Mouse (Mus musculus): ENCODE measurements around the gene Casp9. TPM values are rescaled to one million over a fixed set of nuclear protein-coding genes. Genes with fewer than 3 reads are reported as not detected.

Gene Casp9
- polyA plus RNA-seq (2015; fragmentation: Nextera tagmentation; extraction: Ambion mirVana): 13.2 and 14.3 TPM in 2 replicates

DNA sequence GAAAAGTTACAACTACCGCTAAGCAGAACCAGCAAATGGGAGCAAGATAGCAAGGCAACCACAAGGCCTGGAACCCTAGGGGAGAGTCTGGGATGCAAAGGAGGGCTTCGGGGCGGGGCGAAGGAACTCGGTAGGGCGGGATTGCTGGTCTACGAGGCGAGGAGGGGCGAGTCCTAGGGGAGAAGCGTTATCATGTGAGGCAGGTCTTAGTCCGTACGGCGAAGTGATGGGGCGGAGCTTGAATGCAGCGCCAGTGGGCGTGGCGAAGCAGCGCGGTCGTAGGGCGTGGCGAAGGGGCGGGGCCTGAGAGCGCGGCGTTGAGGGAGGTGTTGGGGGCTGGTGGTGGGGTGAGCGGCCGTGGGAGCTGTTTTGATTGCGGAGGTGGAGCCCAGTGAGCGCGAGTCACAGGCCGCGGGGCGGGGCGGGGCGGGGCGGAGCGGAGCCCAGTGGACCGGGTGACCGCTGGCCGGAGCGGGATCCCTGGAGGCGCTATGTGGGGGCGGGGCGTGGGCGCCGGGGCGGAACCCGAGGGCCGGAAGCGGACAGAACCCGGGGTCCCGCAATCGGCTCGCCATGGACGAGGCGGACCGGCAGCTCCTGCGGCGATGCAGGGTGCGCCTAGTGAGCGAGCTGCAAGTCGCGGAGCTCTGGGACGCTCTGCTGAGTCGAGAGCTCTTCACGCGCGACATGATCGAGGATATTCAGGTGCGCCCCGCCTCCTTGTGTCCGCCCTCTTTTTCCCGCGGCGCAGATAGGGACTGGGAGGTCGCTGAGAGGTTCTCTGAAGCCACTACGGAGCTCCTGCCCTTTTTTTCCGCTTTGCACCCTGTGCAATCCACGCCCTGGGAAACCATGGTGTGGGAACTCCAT is at the start of gene Casp9:
Gene Casp9 (plus strand): TSS at position 331 of the 870 bp plus-strand sequence.

DNA sequence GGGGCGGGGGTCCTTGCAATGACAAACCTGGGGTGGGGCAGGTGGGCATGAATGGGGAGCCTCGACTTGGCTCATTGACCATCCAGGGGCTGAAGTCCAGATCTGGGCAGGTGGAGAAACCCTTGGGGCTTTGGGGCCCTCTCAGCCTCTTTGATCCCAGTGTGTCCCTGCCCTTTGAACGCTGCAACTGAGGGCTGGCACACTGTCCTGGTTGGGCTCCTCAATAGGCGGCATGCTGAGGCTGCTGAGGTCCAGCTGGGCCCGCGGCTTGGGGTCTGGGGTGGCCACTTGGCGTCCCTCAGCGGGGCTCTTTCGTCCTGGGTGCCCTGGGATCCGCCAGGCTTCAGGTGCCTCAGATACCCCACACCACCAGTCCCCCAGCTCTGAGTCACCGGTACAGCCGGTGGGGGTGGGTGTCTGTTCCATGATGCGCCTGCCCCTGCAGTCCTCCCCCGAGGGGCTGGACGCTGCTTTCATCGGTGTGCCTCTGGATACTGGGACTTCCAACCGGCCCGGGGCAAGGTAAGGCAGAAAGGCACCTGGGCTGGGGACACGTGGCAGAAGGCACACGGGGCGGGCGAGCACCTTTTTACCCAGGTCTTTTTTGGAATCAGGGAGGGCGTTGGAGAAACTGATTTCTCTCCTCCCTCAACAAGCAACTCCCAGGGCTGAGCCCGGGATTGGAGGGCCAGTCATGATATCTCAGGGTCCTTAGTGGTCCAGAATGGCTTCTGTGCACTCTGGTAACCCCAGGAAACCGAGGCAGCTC is 46.6 kb upstream of the Casp9 start, which contains the start of gene Agmat:
Gene Agmat (plus strand): TSS at position 95 of the 769 bp plus-strand sequence.

DNA sequence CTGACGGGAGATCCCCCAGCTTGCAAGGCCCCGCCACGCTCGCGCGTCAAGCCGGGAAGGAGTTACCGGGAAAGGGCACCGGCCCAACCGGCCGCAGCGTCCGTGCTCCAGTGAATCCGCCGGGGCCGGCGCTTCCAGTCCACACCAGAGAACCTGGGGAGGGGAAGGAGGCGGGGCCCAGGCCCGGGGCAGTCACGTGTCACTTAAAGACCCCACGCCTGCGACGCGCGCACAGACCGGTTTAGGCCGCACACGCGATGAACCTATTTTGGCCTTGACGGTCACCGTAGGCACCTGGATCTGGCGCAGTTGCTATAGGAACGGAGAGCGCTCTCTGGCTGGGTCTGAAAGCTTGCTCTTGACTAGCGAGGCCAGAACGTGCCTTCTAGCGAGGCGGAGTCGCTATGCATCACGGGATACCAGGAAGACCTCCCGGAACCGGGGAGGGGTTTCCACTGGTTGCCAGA is 2.9 kb upstream of the Casp9 start, which contains the start of gene Dnajc16:
Gene Dnajc16 (minus strand): TSS at position 408 of the 467 bp plus-strand sequence.

DNA sequence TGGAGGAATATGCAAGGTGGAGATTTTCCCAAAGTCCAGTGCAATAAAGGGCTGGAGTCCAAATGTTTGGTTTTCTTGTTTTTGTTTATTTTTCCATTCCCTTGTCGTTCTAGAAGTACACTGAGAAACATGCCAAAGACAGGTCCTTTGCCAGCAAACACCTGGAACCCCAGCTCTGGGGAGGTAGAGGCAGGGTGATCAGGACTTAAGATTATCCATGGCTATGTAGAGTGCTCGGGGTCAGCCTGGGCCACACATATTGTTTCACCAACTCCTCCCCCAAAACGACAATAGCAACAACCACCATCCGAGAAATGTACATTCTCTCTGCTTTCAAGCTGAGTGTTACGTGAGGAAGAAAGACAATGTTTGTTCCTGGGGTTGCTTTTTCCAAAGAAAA is 32.6 kb downstream of the Casp9 start, which contains the start of gene Cela2a:
Gene Cela2a (minus strand): TSS at position 101 of the 400 bp plus-strand sequence.

DNA sequence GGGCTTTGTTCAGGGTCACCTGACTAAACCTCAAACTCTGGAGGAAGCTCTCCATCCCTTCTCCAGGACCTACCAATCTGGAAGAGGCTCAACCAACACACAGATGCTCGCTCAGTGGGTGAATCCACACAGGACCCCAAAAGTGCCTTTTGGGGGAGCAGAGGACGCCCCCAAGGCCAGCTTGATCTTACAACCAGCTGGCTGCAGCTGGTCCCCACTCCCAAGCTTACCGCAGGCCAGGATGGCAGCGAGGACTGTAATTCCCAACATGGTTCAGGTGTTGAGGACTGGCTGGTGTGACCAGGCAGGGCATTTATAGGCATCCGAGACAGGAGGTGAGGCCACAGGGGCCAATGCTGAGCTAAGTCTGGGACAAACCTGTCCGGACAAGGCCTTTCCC is 52.6 kb downstream of the Casp9 start, which contains the start of gene Ctrc:
Gene Ctrc (minus strand): TSS at position 361 of the 400 bp plus-strand sequence.

Other genes with a start within 250 kb of the Casp9 start
- 12.8 and 15.0 TPM in 2 replicates for gene Fblim1, start 187.5 kb upstream of the Casp9 start, polyA plus RNA-seq (2015; fragmentation: Nextera tagmentation; extraction: Ambion mirVana)
- gene Tmem82, start 175.0 kb upstream of the Casp9 start, polyA plus RNA-seq (2015; fragmentation: Nextera tagmentation; extraction: Ambion mirVana): 0.57 TPM in 2 replicates
- gene Slc25a34, start 169.8 kb upstream of the Casp9 start, polyA plus RNA-seq (2015; fragmentation: Nextera tagmentation; extraction: Ambion mirVana): 0.14 and 0.15 TPM in 2 replicates
- 3.2 and 3.5 TPM in 2 replicates for gene Plekhm2, start 128.7 kb upstream of the Casp9 start, polyA plus RNA-seq (2015; fragmentation: Nextera tagmentation; extraction: Ambion mirVana)
- gene Rsc1a1, start 108.0 kb upstream of the Casp9 start, polyA plus RNA-seq (2015; fragmentation: Nextera tagmentation; extraction: Ambion mirVana): not detected in 2 replicates
- gene Ddi2, start 70.2 kb upstream of the Casp9 start, polyA plus RNA-seq (2015; fragmentation: Nextera tagmentation; extraction: Ambion mirVana): 12.9 and 13.9 TPM in 2 replicates
- 0.22 and 0.29 TPM in 2 replicates for gene Agmat, start 46.9 kb upstream of the Casp9 start, polyA plus RNA-seq (2015; fragmentation: Nextera tagmentation; extraction: Ambion mirVana)
- gene Dnajc16, start 2.7 kb upstream of the Casp9 start, polyA plus RNA-seq (2015; fragmentation: Nextera tagmentation; extraction: Ambion mirVana): 2.1 and 3.0 TPM in 2 replicates
- gene Cela2a, start 32.5 kb downstream of the Casp9 start, polyA plus RNA-seq (2015; fragmentation: Nextera tagmentation; extraction: Ambion mirVana): 86.9 and 249 TPM in 2 replicates
- gene Ctrc, start 52.7 kb downstream of the Casp9 start, polyA plus RNA-seq (2015; fragmentation: Nextera tagmentation; extraction: Ambion mirVana): not detected in 2 replicates
- gene Efhd2, start 81.3 kb downstream of the Casp9 start, polyA plus RNA-seq (2015; fragmentation: Nextera tagmentation; extraction: Ambion mirVana): 71.6 and 81.3 TPM in 2 replicates
- 0.32 TPM in 1 of 2 replicates, not detected in the other for gene Fhad1, start 221.5 kb downstream of the Casp9 start, polyA plus RNA-seq (2015; fragmentation: Nextera tagmentation; extraction: Ambion mirVana)